Comparison of ENCODE assay signal across 12 mouse cellular contexts in genomic region chr9:31167305-31167704, GRCm38 (mm10).
"Had no signal": no experiment of that assay in that cellular context is flagged by ENCODE, and none has a peak within 500 bp of the region (broad histone marks: within the 10 kb centered on the region; RNA-seq: fewer than 3 reads in every experiment).

No protein-coding gene starts in this region.

- H3K4me3 ChIP-seq: limb, embryonic 15.5 days; liver, embryonic 13.5 days; lung, embryonic 15.5 days; midbrain, embryonic 13.5 days; stomach, embryonic 15.5 days had no signal

- H3K9me3 ChIP-seq: limb, embryonic 15.5 days; liver, embryonic 13.5 days; lung, embryonic 15.5 days; midbrain, embryonic 13.5 days; stomach, embryonic 15.5 days had no signal

- H3K27ac ChIP-seq: limb, embryonic 15.5 days; liver, embryonic 13.5 days; lung, embryonic 15.5 days; midbrain, embryonic 13.5 days; stomach, embryonic 15.5 days had no signal

- H3K9ac ChIP-seq: limb, embryonic 15.5 days; liver, embryonic 13.5 days; liver, postnatal 0 days; lung, embryonic 15.5 days; midbrain, embryonic 13.5 days; stomach, embryonic 15.5 days had no signal

- H3K4me1 ChIP-seq: limb, embryonic 15.5 days; liver, embryonic 13.5 days; lung, embryonic 15.5 days; midbrain, embryonic 13.5 days; stomach, embryonic 15.5 days had no signal

- ATAC-seq: liver, postnatal 0 days; midbrain, embryonic 13.5 days had no signal

- DNase-seq: kidney, postnatal 10 days; layer of hippocampus, postnatal 36 days; liver, embryonic 13.5 days; liver, postnatal 0 days; lung, postnatal 14 days; right cerebral cortex, postnatal 14 days; thymus, adult 2 months; thymus, postnatal 25 days had no signal
